Mouse (Mus musculus): ENCODE data around the gene Pbx1.

Pbx1 gene

DNA sequence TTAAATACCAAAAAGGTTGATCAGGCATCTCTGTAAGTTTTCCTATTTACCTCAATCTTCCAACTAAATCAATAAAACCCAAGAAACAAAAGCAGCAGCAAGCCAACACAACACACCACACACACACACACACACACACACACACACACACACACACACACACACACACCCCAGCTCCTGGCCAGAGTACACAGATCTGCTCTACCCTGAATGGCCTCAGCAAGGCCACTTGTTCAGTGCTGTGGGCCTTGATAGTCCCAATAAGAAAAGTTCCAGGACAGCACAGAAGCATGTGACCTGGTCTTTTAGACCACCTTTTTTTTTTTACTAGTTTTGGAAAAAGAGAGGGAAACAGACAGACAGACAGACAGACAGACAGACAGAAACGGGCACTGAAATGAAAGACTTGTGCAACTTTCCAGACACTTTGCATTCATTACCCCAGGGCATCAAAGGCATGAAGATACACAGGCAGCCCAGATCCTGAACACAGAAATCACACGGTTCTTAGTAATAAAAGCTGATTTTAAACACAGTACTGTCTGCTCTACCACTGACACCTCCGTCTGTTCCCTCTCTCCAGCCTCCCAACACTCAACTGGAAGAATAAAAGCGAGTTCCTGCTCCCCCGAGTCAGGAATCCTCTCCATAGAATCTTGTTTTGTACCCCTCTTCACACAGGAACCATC, 6.9 kb downstream of the Pbx1 start:
- DNase-seq (ENCODE audit: low spot score) = no peak

DNA sequence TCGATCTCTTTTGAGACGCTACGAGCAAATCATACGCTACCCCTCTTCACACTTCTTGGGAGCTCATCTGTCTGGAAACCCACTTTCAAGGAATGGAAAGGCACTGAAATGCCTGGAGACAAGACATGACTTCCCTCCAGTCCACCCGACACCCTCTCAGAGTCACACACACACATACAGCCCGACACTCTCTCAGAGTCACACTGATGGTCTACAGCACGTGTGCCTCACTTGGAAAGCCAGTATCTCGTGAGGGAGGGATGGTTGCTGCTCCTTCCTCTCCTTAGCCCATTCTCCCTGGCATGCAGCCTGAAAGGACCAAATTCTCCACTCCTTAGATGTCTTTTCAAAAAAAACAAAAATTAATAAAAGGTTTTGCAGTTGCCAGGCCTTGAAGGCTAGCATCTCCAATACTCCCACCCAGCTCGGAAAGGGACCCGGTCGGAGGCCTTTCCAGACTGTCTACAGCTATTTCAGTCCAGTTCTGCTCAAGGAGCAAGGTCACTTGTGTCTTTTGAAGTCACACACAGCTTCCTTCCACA, 8.6 kb downstream of the Pbx1 start:
- no peak for DNase-seq (ENCODE audit: low spot score)

DNA sequence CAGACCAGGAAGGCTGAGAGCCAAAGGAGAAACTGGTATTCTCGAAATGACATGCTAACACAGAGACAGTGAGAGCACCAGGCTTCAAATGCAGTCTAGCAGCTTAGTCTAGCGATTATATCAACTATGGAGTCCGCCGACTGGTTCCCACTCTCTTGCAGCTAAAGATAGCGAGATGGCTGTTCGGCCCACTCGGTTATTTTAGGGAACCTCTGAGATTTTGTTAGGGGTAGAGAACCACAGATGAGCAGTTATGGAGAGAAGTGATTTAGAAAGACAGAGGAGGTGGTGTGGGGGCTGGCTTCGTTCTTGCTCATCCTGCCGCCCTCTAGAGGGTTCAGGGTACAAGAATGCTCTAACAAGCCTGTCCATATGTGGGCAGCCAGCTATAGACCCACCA, 13.2 kb downstream of the Pbx1 start:
- no peak for DNase-seq (ENCODE audit: low spot score)

DNA sequence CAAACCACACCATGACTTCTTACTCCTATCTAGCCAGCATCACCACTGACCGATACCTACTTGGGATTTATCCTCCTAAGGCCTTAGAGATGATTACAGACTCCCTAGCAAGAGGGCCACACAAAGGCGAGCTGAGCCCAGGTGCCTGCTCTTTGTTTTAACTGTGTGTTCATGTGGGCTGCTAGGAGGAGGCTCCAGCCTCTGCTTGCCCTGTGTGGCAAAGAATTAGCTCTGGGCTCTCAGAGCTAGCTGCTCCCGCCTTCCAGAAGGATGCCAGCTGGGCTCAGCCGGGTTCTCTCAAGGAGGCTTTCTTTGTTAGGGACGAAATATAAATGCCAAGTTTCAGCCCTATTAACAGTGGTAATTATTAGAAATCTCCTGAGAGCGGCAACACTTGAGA, 14.4 kb downstream of the Pbx1 start:
- no peak for DNase-seq (ENCODE audit: low spot score)

DNA sequence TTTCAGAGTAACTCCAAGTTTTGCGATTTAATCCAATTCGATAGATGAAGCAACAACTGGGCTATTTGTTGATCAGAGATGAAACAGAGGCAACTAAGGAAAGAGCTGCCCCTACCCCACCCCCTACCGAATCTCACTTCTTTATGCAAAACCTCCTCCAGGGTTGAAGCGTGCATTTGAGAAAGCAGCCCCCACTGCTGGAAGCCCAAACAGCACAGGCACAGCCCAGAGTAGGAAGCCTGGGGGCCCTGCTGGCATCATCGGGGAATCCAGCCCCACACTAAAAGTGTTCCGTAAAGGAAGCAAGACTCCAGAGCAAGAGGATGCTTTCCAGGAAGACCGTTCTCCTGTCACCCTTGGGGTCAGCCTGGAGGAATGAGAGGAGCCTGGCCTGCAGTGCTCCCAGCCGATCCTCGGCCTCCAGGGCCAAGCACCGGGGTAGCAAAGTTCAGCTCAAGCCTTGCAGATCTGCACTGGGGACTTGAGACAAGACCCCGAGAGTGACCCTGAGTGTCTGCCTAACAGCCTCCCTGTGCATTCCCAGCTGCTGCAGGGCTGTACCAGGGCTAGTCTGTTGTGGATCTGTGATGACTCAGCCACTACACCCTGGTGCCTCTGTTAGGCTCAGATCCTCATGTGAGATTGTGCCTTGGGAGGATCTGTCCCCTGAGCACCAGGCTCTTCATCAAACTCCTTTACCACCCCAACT, 15.2 kb downstream of the Pbx1 start:
- DNase-seq (ENCODE audit: low spot score) = no peak

DNA sequence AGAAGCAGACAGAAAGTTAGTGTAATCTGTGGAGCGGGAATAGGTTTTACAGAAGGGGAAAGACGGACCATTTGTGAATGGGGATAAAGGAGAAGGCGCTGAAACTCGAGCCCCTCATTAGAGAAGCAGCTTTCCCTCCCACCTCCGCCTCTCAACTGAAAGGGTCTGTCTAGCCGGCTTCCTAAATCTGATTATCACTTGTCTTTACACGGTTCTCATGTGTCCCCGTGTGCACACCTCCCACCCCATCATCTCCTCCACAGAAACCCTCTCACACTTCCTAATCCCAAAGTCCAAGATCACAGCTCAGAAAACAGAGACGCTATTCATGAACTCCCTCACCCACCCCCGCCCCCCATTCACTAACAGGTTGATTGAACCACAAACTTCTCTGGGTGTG, 21.5 kb downstream of the Pbx1 start:
- no peak for DNase-seq (ENCODE audit: low spot score)

DNA sequence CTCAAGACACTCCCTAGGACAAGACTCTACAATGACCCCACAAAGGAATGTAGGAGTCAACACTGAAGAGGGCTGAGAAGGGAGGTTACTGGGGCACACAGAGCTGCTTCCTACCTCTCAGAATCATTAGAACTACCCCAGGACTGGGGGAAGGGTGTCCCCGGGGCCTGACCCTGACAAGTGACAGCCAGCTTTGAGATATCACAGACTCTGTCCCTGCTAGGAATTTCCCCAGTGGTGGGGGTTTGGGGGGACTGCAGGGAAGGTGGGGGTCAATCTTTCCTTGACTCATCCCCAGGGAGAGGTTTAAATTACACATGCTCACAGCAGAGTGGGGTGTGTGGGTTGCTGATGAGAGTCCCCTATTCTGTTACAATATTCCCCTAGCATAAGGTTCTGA, 22.0 kb downstream of the Pbx1 start:
- DNase-seq (ENCODE audit: low spot score) = no peak

DNA sequence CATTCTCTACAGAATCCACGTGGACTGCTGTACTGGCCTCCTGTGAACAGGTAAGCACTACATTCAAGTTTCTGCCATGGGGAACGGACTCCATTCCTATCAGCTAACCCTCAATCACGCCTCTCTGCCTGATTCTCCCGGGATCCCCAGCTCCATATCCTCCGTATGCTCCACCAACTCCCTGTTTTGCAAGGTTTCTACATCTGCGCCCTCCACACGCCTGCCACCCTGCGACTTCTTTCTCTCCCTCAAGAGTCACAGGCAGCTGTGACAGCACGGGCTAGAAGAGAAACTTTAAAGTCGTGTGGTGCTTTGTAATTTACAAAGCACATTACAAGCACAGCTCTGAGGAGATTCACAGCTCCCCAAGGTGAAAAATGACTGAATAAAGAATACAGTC, 23.3 kb downstream of the Pbx1 start:
- no peak for DNase-seq (ENCODE audit: low spot score)

DNA sequence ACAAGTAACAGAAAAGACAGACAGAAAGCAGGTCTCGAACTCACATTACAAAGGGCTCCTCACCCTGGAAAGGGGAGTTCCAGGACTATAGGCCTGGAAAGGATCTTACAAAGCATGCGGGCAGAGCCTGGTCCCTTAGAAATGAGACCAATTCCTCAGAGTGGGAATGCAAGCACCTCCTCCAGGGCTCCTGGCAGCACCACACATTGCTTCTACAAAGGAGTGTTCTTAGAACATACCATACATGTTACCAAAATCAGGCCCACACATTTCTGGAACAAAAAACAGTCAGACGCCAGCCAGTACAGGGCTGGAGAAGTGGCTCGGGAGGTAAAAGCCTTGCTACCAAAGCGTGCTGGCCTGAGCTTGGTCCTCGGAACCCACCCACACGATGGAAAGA, 24.1 kb downstream of the Pbx1 start:
- DNase-seq (ENCODE audit: low spot score) = no peak

DNA sequence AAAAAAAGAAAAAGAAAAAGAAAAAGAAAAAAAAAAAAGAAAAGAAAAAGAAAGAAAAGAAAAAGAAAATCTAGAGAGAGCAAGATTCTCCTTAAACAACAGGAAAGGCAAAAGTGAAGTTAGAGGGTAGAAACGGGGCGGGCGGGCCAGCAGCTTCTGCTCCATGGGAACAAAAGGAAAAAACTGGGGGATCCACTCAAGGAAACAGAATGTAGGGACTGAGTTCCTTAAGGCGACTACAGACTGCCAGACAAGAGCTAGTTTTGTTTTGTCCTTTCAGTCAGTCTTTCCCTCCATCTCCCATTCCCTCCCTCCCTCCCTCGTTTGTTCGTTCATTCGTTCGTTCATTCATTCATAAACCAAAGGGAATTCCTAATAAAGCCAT, 25.8 kb downstream of the Pbx1 start:
- no peak for DNase-seq (ENCODE audit: low spot score)

DNA sequence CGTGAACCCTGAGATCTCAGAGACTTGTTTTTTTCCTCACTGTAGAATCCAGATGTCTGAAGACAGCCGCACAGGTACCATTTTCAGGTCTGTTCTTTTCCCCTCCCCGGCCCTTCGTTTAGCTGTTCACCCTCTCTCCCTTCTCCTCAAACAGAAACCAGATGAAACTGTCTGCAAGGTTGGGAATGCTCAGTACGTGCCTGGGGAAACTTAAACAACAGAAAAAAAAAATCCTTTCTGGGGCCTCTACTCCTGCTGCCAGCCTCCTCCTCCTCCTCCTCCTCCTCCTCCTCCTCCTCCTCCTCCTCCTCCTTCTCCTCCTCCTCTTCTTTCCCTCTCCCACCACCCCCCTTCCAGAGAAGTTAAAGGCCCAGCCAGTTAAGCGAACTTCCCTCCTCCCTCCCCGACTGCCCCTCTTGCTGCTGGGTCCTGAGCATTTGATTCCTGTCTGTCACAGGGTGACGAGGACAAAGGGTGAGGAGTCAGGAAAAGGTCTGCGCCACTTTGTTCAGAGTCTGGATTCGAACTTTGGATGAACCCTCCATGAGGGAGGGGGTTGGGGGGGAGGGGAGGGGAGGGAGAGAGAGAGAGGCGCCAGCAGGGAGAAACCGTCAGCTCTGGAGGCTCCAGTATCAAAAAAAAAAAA, 26.3 kb downstream of the Pbx1 start:
- no peak for DNase-seq (ENCODE audit: low spot score)

DNA sequence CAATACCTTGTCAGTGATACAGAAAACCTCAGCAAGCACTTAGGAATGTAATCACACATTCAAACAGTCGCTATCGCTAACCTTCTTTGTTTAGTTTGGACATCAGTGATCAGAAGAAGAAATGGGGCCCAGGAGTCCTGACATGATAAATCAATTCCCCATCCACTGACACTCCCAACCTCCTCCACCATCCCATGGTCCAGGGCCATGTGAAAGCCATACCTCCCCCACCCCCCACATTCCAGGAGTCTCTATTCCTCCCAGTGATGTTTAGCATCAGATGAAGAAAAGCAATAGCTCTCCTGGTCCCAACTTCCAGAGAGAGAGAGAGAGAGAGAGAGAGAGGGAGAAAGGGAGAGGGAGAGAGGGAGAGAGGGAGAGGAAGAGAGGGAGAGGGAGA, 28.5 kb downstream of the Pbx1 start:
- no peak for DNase-seq (ENCODE audit: low spot score)

DNA sequence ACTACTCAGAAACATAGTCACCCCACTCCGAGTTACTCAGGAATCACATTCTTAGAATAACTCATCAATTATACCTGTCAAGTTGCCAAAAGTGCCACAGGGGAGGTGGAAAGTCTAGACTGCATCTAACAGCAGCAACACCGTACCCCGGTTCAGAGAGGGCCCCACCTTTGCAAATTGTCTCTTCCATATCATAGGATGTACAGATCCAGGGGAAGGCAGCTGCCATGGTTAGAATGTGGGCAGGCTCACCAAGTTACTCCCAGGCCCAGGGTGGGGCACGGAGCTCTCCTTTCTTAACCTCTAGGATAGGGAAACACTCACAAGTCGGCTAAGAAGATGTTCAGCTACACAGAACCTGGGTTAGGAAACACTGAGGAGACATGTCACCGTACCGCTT, 29.4 kb downstream of the Pbx1 start:
- no peak for DNase-seq (ENCODE audit: low spot score)

DNA sequence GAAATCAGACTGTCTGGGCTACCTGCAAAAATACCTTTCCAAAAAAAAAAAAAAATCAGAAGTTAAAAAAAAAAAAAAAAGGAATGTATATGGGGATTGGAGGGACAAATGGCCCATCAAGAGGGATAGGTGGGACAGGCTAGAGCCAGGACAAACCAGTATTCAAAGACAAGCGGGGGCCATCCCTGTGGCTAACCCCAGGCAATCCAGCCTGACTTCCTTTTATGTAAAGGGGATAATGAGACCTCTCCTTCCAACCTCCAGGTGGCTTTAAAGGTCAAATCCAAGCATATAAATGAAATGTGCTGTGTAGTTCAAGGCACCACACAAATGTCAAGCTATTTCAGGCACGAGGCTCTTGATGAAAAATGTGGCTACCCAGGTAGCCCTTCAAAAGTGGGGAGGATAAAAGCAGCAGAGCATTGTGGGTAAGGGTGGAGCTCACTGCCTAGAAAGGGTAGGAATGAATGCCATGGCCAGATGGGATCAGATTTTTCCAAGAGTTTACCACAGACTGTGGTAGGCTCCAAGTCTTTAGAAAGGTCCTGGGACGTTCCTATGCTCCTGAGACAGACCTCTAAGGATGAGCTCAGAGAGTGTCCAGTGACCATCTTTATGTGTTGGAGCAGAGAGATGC, 36.4 kb downstream of the Pbx1 start:
- DNase-seq (ENCODE audit: low spot score) = no peak

DNA sequence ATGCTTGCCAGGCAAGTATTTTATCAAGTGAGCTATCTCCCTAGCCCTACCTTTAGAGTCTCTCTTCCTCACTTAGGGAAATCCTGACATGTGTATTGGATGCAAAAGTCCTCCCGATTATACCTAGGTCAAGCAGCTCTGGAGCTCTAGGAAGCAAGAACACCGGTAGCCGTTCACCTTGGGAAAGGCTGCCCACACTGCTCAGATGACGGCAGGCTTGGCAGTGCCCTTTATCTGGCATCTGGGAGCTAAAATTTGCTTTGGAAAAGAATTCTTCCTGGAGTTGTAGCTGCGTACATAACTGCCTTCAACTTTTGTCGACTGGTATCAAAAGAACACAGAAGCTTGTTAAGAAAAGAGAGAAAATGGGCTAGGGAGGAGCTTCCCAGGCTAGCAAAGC, 37.5 kb downstream of the Pbx1 start:
- DNase-seq (ENCODE audit: low spot score) = no peak

DNA sequence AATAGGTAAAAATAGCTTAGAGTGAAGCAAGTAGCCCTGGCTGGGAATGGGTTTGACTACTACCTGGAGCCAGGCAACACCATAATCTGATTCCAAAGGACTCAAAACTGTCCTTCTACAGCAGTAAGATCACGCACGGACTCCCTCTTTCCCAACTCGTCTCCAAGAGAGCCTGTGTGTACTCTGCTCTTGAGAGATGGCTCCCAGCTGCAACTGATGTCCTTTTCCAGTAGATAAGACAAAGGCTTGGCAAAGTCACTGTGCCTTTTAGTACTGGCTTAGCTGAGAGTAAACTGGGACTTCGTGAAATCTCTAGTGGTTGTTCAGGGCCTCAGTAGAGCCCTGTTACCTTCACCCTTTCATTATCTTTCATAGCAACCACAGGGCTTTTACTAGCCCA, 38.6 kb downstream of the Pbx1 start:
- no peak for DNase-seq (ENCODE audit: low spot score)

DNA sequence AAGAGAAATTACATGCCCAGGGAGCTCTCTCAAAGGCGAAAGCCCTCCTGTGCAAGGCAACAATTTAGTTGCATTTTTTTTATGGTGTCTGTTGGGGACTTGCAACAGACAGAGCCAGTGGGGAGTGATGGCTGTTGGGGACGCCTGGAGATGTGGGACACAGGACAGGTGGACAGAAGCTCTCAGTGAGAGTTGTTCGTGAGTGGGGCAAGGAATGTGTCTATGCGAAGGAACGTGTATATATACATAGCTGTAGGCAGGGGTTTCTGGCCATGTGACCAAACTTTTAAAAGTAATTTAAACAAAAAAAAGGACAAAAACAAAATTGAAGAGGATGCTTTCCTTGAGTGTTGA, 39.6 kb downstream of the Pbx1 start:
- DNase-seq (ENCODE audit: low spot score) = no peak

DNA sequence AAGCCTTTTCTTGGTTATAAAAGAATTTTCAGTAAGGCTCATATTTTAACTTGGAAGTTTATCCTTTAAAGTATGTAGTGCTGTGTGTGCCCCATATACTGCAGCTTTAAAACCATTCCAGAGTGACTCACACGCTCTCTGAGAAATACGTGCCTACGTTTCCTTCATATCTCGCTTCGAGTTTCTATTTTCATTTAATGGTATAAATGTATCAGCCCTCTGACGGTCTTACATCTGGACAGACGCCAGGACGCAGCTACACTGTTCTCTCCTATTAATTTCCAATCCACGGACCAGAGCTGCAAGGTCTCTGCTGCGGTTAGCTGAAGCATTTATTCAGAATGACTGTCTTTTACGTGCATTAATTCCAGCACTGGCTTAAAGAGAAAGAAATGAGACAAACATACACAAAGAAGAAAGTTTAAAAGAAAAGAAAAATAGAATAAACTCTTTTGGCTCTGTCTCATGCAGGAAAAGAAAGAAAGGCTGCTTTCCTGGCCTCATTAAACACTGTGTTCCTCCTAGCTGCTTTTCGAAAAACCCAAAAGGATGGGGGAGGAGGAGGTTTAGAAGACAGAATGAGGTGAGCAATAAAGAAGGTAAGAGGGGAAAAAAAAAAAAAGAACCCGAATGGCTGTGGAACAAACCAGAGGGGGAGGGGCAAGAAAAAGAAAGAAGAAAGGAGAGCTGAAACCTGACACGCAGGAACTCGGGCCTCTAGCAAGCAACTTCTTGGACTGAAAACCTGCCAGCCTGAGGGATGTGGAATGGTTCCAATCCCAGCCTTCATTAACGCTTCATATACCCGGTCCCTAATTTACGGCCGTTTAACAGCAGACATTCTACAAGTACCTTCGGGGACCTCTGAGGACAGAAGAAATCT, 40.2 kb downstream of the Pbx1 start:
- no peak for DNase-seq (ENCODE audit: low spot score)

DNA sequence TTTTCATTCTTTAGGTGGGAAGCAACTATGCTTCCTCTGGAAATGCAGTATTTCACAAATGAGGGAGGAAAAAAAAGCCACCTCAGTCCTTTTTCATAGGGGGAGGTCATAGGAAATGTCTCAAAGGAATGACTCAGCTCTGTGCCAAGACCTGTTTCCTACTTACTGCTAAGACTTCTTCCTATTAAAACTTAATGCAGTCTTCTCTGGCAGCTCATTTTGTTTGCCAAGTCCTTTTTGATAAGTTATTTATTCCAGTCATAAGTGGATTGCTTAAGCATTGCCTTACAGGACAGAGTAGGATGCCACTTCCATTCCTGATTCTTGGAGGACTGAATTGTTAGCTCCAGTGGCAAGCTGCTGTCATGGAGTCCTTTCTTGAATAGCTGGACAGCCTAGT, 41.3 kb downstream of the Pbx1 start:
- DNase-seq (ENCODE audit: low spot score) = no peak

DNA sequence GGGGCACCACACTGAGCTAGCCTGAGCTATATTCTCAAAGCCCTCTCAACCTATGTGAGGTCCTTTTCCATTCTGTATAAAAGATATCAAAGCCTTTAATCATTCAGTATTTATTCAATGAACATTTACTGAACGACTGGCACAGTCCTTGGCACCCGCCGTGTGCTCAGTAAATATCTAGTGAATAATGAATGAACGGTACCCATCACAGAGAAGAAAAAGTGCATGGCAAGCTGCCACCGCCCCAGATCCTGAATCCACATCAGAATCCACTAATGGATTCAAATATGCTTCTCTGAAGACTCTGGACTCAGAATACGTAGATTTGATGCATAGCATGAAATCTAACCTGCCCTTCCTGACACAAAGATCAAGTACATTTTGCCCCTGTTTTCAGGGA, 45.9 kb downstream of the Pbx1 start:
- DNase-seq (ENCODE audit: low spot score) = no peak

DNA sequence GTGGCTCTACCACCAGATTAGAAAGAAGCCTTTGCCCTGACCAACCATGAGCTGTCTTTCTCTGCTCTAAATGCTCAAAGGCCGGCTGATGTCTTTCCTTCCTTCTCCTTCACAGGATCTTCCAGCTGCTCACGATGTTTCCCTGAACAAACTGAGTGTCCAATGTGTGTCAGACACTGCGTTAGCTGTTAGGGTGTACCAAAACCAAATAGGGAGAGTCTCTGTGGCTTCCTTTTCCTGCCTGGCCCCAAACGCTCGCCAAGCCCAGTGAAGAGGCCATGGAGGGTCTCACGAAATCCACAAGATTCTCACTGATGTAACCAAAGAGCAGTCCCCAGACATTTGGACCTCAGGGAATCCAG, 47.5 kb downstream of the Pbx1 start:
- DNase-seq (ENCODE audit: low spot score) = no peak
